Mouse (Mus musculus) heart, postnatal 14 days (tissue): ENCODE results near the gene Fgf22. TPM values are rescaled to one million over a fixed set of nuclear protein-coding genes. Genes with fewer than 3 reads are reported as not detected.
A peak's percentile ranks its signal among the peaks of the same experiment; 100 is the strongest.

Experiments used
- DNase-seq, 2 experiments: peaks; one replicate each; pipeline ENCODE4 v3.0.0; 2021 to 2022
- intact Hi-C: fragments of 180-260 bp; cut with DNase I; formaldehyde crosslinking; loops from one replicate; pipeline ENCODE4 v1.15.1; 2025
- long read RNA-seq, 2 experiments: library from polyadenylated mRNA; stranded (forward); transcript quantifications; one replicate each; pipeline ENCODE4 v2.0.0; 2021
- total RNA-seq, 2 experiments: library from RNA; stranded (reverse); gene quantifications; 2 replicates each; pipeline ENCODE4 v1.2.3; 2021

Gene Fgf22
- total RNA-seq, result not detected
- long read RNA-seq, experiment 1, result 0 reads
- long read RNA-seq, experiment 2, result 0 reads

DNA sequence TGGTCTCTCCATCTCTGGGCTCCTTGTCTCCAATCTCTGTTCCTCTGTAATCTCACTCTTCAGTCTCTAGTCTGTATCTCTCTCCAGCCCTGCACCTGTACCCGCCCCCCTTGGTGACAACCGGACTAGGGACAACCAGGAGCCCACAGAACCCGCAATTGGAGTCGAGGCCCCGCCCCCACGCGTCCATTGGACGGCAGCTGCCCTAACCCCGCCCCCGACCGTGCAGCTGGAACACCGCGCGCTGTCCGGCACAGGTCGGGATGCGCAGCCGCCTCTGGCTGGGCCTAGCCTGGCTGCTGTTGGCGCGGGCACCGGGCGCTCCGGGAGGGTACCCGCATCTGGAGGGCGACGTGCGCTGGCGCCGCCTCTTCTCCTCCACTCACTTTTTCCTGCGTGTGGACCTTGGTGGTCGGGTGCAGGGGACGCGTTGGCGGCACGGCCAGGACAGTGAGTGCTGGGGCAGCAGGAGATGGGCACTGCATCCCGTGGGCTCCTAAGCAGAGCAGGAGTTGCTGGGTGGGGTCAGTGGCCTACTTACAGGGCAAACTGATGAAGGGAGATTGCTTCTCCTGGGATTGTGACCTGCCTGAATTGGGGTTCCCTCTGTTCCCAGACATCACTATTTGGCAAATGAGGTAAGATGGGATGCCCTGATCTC, at the start of gene Fgf22:
Fgf22 (plus strand) TSS at position 221 of the 661 bp plus-strand sequence.
- peak; percentile 63 to 70 for DNase-seq
- intact Hi-C loops, result no loop called here

GRCm38 (mm10) chr10:79705951-79706350, 48.9 kb upstream of the Fgf22 start:
- intact Hi-C loops, result loop anchor here (5.0 kb wide), 1 partner anchor 71 kb away; the partner anchor contains the start of gene Fstl3
- no peak for DNase-seq

DNA sequence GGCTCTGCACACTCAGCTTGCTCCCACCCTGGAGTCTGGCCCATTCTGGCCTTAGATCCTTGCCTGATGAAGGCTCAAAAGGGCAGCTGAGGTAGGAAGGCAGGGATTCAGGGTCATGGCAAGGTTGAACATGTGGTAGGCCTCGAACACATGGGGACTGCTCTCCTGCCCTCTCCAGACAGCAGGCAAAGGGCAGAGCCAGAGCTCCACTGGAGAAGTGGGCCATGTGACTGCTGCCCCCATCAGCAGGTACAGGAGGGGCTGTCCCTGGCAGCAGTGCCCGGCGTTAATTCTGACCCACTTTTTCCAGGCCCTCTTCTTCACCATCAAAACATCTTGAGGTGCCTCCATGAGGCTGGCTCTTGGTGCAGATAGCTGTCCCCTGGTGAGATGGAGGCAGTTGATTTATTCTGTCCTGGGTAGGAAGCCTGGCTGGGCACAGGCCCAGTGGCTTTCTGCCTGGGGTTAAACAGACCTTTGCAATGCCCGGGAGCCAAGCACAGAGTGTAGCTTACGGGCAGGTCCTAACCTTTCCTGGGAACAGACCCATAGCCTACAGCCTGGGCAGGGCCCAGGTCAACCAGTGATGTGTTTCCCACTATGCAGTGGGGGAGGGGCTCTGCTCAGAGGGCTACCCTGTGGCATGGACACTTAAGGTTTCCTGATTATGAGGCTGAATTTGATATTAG, 48.3 kb upstream of the Fgf22 start:
- intact Hi-C loops, result loop anchor here (5.0 kb wide), 1 partner anchor 71 kb away; the partner anchor contains the start of gene Fstl3

DNA sequence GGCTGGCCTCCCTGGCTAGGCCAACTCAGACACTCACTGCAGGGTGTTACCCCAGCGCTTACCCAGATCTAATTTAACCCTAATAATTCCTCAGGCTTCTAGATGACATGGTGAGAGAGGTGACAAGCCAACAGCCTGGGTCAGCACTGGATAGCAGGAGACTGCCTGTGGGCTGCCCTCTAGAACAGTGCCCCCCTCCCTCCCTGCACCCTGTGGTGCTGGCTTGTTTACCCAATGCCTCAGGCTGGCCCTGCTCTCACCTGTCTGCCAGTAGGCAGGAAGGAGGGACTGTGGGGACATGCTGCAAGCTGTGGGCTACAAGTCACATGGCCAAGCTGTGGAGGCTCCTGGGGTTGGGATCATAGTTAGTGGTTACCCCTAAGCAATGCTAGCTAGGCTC, 47.7 kb upstream of the Fgf22 start:
- intact Hi-C loops, result loop anchor here (5.0 kb wide), 1 partner anchor 70 kb away; the partner anchor contains the start of gene Fstl3
- no peak for DNase-seq

More for the DNA sequence above, 48.3 kb upstream of the Fgf22 start:
- DNase-seq, result no peak

GRCm38 (mm10) chr10:79707759-79708158, 47.1 kb upstream of the Fgf22 start:
- intact Hi-C loops, result loop anchor here (5.0 kb wide), 1 partner anchor 70 kb away; the partner anchor contains the start of gene Fstl3
- DNase-seq, result no peak

GRCm38 (mm10) chr10:79708668-79709067, 46.2 kb upstream of the Fgf22 start:
- intact Hi-C loops, result loop anchor here (5.0 kb wide), 1 partner anchor 69 kb away; the partner anchor contains the start of gene Fstl3
- DNase-seq, result no peak

GRCm38 (mm10) chr10:79709307-79709706, 45.6 kb upstream of the Fgf22 start:
- intact Hi-C loops, result loop anchor here (5.0 kb wide), 1 partner anchor 68 kb away; the partner anchor contains the start of gene Fstl3
- DNase-seq, result no peak

DNA sequence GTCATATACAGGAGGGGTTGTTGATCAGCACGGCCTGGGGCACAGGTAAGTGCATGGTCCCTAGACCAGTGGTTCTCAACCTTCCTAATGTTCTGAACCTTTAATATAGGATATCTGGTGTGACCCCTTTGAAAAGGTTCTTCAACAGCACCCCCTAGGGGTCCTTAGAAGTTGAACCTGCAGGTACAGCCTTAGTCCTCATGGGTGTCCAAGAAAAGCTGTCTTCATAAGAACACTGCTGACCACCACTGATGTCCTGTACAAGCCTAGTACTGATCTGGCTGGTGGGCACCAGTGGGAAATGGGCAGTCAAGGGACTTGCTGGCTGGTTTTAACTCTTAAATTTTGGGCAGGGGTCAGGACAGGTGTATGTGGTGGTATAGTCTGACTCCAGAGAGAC, 42.8 kb upstream of the Fgf22 start:
- intact Hi-C loops, result no loop called here
- DNase-seq, result no peak

- intact Hi-C loops, result no loop called here
- DNase-seq, result peak; percentile 78 to 91
Observed at GRCm38 (mm10) chr10:79712499-79713126, 42.3 kb upstream of the Fgf22 start.

DNA sequence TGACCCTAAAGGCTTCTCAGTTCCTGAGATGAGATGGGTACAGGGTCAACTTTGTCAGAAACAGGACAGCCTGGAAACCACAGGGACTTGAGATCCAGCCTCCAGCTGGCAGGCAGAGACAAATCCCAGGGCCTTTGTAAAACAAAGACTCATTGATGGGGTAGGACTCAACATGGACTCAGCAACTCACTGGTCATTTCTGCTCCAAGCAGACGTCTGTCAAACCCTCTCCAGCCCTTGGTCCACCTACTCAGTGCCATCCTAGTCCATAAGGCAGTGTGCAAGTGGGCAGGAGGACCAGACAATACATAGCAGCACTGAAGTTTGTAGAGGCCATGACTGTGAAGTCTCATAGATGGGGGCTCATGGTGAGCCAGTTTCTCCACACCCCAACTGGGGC, 41.7 kb upstream of the Fgf22 start:
- intact Hi-C loops, result no loop called here
- no peak for DNase-seq

DNA sequence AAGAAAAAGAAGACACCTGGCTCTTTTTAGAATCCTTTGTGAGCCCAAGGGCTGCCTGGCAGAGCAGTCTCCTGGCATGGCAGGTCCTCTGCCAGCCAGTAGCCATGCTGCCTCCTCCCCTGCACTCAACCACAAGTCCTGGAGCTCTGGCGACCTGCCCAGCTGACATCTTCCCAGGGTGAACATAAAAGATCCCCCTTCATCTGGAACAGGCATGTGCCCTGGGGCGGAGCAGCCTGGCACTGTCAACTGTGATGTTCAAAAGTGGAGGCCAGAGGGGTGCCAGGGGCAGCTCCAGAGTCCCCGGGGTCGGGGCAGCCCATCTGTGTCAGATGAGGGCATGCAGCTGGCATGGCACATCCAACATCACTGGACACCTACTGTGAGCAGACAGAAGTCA, 39.9 kb upstream of the Fgf22 start:
- intact Hi-C loops, result no loop called here

GRCm38 (mm10) chr10:79716254-79716987, 38.5 kb upstream of the Fgf22 start, which contains the start of gene Hcn2:
Gene Hcn2 (plus strand): TSS chr10:79716634.
- no peak for DNase-seq
- intact Hi-C loops, result no loop called here

More for the DNA sequence above, 39.9 kb upstream of the Fgf22 start:
- no peak for DNase-seq

DNA sequence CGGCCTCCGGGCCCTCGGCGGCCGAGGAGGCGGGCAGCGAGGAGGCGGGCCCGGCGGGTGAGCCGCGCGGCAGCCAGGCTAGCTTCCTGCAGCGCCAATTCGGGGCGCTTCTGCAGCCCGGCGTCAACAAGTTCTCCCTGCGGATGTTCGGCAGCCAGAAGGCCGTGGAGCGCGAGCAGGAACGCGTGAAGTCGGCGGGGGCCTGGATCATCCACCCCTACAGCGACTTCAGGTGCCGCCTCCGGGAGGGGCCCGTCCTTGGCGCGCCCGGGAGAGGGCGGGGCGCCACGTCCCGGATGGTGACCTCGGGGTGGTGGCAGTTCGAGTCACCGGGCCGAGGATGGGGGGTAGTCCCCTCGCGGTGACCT, 37.9 kb upstream of the Fgf22 start:
- intact Hi-C loops, result no loop called here
- DNase-seq, result no peak

DNA sequence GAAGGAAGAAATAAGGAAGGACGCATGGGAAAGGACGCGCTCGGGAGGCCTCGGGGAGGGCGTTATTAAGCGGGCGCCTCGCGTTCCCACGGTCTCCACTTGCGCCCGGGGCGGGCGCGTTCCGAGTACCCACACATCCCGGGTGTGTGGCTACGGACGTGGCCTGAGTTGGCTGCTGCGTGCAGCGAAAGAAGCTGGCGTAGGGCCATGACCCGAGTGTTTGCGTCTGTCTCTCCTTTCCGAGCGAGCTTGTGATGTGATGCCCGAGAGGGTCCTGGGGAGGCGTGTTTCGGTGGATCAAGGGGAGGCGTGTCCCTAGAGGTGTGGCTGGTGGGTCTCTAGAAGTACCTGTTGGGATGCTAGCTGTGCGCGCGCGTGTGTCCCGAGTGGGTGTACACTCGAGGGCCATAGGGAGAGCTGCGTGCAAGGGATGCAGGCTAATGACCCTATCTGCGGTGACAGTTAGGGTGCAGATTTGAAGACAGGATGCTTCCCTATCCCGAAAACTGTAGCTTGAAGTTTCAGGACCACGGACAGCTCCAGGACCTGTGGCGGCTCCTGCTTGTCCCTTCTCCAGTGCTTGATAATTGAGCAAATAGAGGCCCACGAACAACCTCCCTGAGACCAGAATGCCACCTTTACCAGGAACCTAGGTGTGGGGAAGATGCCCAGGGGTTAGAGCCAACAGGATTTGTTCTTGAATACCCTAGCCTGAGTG, 37.1 kb upstream of the Fgf22 start:
- peak; percentile 82 to 88 for DNase-seq
- intact Hi-C loops, result no loop called here

- DNase-seq, result no peak
- intact Hi-C loops, result no loop called here
Observed at GRCm38 (mm10) chr10:79721089-79721488, 33.8 kb upstream of the Fgf22 start.

GRCm38 (mm10) chr10:79723047-79723446, 31.8 kb upstream of the Fgf22 start:
- intact Hi-C loops, result no loop called here
- peak in 1 of 2 experiments; percentile 36 for DNase-seq

DNA sequence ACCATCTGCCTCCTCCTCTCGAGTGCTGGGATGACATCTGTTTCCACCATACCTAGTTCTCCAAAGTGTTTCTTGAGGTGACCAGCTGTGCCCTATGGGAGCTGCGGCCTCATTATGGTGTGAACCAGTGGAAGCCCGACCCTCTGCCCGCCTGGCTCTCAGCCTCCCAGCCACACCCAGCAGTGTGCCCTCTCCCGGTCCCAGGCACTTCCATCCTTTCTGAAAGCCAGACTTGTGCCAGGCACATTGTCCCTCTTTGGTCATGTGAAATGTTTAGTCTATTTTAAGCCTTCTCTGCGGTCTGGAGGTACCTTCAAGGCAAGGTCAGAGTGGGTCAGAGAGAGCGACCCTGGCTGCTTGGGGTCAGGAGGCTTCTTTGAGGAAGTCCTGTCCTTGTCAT, 31.2 kb upstream of the Fgf22 start:
- intact Hi-C loops, result no loop called here
- peak in 1 of 2 experiments; percentile 41 for DNase-seq

DNA sequence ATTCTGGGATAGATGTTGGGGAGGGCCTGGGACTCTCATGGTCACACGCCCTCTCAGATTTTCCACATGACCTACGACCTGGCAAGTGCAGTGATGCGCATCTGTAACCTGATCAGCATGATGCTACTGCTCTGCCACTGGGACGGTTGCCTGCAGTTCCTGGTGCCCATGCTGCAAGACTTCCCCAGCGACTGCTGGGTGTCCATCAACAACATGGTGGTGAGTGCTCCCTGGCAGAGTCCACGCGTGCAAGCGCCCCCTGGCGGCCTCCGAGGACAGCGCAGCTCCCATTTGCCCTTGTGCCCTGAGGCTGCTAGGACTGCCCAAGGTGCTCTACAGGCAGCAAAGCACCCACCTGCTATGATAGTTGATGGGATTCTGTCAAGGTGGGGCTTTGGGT, 28.8 kb upstream of the Fgf22 start:
- peak in 1 of 2 experiments; percentile 58 for DNase-seq
- intact Hi-C loops, result no loop called here

GRCm38 (mm10) chr10:79728323-79729249, 26.3 kb upstream of the Fgf22 start:
- intact Hi-C loops, result no loop called here
- no peak for DNase-seq
